Mouse (Mus musculus) lung, postnatal 0 days (tissue): ENCODE results near the gene Irf2bpl. TPM values are rescaled to one million over a fixed set of nuclear protein-coding genes. Genes with fewer than 3 reads are reported as not detected.
A peak's percentile ranks its signal among the peaks of the same experiment; 100 is the strongest.

ENCODE experiments used
- ATAC-seq: fragments of 200-750 bp; cut with Nextera tagmentation; 2 replicates; pipeline ENCODE4 v1.8.0; 2017; ENCODE audit warnings: moderate library complexity
- DNase-seq: peaks from one replicate; pipeline ENCODE4 v3.0.0-alpha.2; 2016; ENCODE audit warnings: low spot score
- H3K27ac ChIP-seq: fragments of 300-500 bp; sonication (generic); 2 replicates; pipeline ENCODE4 v1.5.1; 2014; ENCODE audit warnings: antibody characterized with exemption, mild to moderate bottlenecking, low read length, mixed read lengths
- H3K27me3 ChIP-seq: fragments of 300-500 bp; sonication (generic); replicated peaks from 2 replicates; pipeline ENCODE4 v1.6.1; 2014; ENCODE audit warnings: low read length, mixed read lengths; ENCODE audit not compliant: insufficient read depth
- H3K36me3 ChIP-seq: fragments of 300-500 bp; sonication (generic); 2 replicates; pipeline ENCODE4 v1.6.1; 2014; ENCODE audit warnings: low read length, mixed read lengths; ENCODE audit not compliant: insufficient read depth
- H3K4me1 ChIP-seq: fragments of 300-500 bp; sonication (generic); 2 replicates; pipeline ENCODE4 v1.6.1; 2014; ENCODE audit warnings: antibody characterized with exemption, low read depth, low read length, mixed read lengths; ENCODE audit not compliant: insufficient read depth
- H3K4me2 ChIP-seq: fragments of 300-500 bp; sonication (generic); replicated peaks from 2 replicates; pipeline ENCODE4 v1.6.1; 2014; ENCODE audit warnings: low read depth, mild to moderate bottlenecking, low read length, moderate library complexity, mixed read lengths
- H3K4me3 ChIP-seq: fragments of 300-500 bp; sonication (generic); 2 replicates; pipeline ENCODE4 v1.5.1; 2014; ENCODE audit warnings: low read depth, low read length
- H3K9ac ChIP-seq: fragments of 300-500 bp; sonication (generic); replicated peaks from 2 replicates; pipeline ENCODE4 v1.6.1; 2014; ENCODE audit warnings: low read depth, mild to moderate bottlenecking
- H3K9me3 ChIP-seq: fragments of 300-500 bp; sonication (generic); 2 replicates; pipeline ENCODE4 v1.6.1; 2016; ENCODE audit warnings: low read length, mixed read lengths
- CTCF ChIP-seq: IDR thresholded peaks from 2 replicates; pipeline ENCODE4 v1.5.1; 2016; ENCODE audit warnings: antibody characterized with exemption, mild to moderate bottlenecking
- EP300 ChIP-seq: IDR thresholded peaks from 2 replicates; pipeline ENCODE4 v1.6.1; 2016; ENCODE audit warnings: antibody characterized with exemption, mild to moderate bottlenecking, control low read depth
- WGBS: fragments of 180-500 bp; shearing (Covaris S2); extraction: QIAGEN DNeasy Blood & Tissue Kit; methylation state at CpG from one replicate; pipeline ENCODE4 v1.1.7; 2014; 5-methylcytosine and 5-hydroxymethylcytosine counted together
- polyA plus RNA-seq: library from polyadenylated mRNA; unstranded; fragments of >200 nt; fragmentation: Nextera tagmentation; extraction: Ambion mirVana; gene quantifications from 2 replicates; pipeline ENCODE4 v1.2.1, GENCODE M21; 2015

The Irf2bpl gene
- polyA plus RNA-seq, 1 experiment from 2014 or later, result 39.5 TPM

DNA sequence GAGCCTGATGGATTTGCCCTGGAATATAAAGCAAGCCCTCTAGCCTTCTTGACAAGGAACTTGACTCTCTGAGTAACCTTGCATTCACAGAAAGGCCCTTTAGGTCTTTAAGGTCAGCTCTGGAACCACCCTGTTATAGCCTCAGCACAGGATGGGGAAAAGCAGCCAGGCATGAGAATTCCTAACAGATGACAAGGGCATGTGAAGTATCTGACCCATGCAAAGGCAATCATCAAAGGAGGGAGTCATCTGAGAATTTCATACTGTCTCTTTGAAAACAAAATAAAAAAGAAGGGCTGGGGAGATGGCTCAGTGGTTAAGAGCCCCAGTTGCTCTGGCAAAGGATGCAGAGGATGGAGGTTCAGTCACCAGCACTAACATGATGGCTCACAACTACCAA is 33.3 kb downstream of the Irf2bpl start:
- no peak overlapping the region for H3K27ac ChIP-seq
- peaks cover 4% of the 10 kb centered on the region; the same call in 1 of the 2 replicates for H3K4me1 ChIP-seq
- TF ChIP-seq EP300 (no peak), CTCF (no peak)
- ATAC-seq (no peak), DNase-seq (no peak)
- no peaks in the 10 kb centered on the region for H3K9me3 ChIP-seq
- no peak overlapping the region for H3K4me3 ChIP-seq
- H3K36me3 ChIP-seq, result no peaks in the 10 kb centered on the region
- H3K27me3 ChIP-seq, result no peaks in the 10 kb centered on the region
- H3K9ac ChIP-seq, result no peak overlapping the region
- no peak overlapping the region for H3K4me2 ChIP-seq

GRCm38 (mm10) chr12:86850746-86851145 is 33.9 kb downstream of the Irf2bpl start:
- WGBS, result 86% methylated on average over 5 of the region's 5 CpGs

DNA sequence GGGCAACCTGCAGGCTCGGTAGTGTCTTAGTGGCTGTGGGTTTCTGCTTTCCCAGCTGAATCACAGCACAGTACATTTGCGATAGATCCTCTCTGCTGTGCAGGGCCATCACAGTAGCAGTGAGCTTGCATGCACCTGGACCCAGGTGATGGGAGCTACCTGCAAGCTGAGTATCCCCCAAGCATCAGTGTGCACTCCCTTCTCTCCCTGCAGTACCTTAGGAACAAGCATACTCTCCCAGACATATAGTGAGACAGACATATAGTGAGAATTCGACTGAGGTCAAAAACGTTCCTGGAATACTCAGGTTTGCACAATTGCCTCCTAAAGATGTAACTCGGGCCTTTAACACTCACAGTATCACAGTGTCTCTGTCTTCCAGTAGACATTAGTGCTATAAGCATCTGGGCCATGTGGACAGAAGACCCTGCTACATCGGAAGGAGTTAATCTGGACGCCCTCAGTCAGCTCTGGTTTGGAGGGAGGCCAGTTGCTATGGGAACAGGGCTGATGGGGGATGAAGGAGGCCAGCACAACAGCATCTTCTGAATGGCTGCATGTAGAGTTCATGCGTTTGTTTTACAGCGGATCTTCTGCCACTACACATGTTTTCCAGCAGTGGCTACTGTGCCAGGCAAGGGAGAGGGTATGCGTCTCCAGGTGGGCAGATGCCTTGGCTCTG is 34.5 kb downstream of the Irf2bpl start:
- Histone ChIP-seq H3K4me3 (no peak overlapping the region), H3K36me3 (no peaks in the 10 kb centered on the region), H3K4me2 (no peak overlapping the region), H3K9me3 (no peaks in the 10 kb centered on the region), H3K9ac (no peak overlapping the region), H3K27me3 (no peaks in the 10 kb centered on the region), H3K4me1 (no peaks in the 10 kb centered on the region), H3K27ac (no peak overlapping the region)
- WGBS, result 62% methylated on average over 10 of the region's 10 CpGs
- ATAC-seq (no peak), DNase-seq (no peak)
- TF ChIP-seq EP300 (no peak), CTCF (no peak)

More at GRCm38 (mm10) chr12:86850746-86851145, 33.9 kb downstream of the Irf2bpl start:
- no peak overlapping the region for H3K27ac ChIP-seq
- H3K4me1 ChIP-seq, result peaks cover 4% of the 10 kb centered on the region; the same call in 1 of the 2 replicates
- TF ChIP-seq EP300 (no peak), CTCF (no peak)
- no peaks in the 10 kb centered on the region for H3K36me3 ChIP-seq
- H3K4me2 ChIP-seq, result no peak overlapping the region
- no peaks in the 10 kb centered on the region for H3K27me3 ChIP-seq
- ATAC-seq (no peak), DNase-seq (no peak)
- no peaks in the 10 kb centered on the region for H3K9me3 ChIP-seq
- no peak overlapping the region for H3K4me3 ChIP-seq
- H3K9ac ChIP-seq, result no peak overlapping the region

GRCm38 (mm10) chr12:86842866-86843459 is 41.6 kb downstream of the Irf2bpl start:
- H3K27ac ChIP-seq, result no peak overlapping the region
- H3K4me1 ChIP-seq, result peaks cover 8% of the 10 kb centered on the region; the same call in 1 of the 2 replicates
- DNase-seq (peak; percentile 34), ATAC-seq (peak; percentile 22; the same call in 1 of the 2 replicates)
- 7% methylated on average over 15 of the region's 15 CpGs for WGBS
- H3K27me3 ChIP-seq, result no peaks in the 10 kb centered on the region
- no peaks in the 10 kb centered on the region for H3K9me3 ChIP-seq
- no peak overlapping the region for H3K9ac ChIP-seq
- H3K4me3 ChIP-seq, result no peak overlapping the region
- H3K36me3 ChIP-seq, result no peaks in the 10 kb centered on the region
- TF ChIP-seq CTCF (no peak), EP300 (no peak)
- peak overlapping the region; percentile 27; the same call in 1 of the 2 replicates for H3K4me2 ChIP-seq

- no peak for TF ChIP-seq CTCF
- no peak for TF ChIP-seq EP300
- Histone ChIP-seq H3K4me3 (no peak overlapping the region), H3K27ac (no peak overlapping the region), H3K4me1 (peaks cover 10% of the 10 kb centered on the region; the same call in 1 of the 2 replicates), H3K9ac (no peak overlapping the region), H3K9me3 (no peaks in the 10 kb centered on the region), H3K27me3 (no peaks in the 10 kb centered on the region), H3K4me2 (no peak overlapping the region), H3K36me3 (no peaks in the 10 kb centered on the region)
- ATAC-seq, result no peak
- no peak for DNase-seq
- 76% methylated on average over 4 of the region's 4 CpGs for WGBS
Observed at GRCm38 (mm10) chr12:86840526-86840925, 44.1 kb downstream of the Irf2bpl start.

DNA sequence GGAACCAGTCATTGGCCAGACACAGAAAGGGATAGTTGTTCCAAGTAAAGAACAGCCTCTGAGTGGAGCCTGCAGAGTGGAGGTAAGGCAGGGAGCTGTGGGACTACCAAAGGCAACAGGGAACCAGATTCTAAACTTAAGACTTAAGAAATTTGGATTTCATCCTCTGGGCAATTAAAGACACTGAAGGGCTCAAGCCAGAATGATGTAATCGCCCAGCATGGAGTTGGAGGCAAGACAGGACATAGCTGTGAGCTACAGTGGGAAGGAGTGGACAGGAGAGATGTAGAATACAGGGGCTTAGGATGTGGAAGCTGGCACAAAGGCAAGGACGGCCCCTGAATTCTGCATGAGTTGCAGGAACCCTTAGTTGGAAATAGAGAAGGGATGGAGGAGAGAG is 46.4 kb downstream of the Irf2bpl start:
- Histone ChIP-seq H3K27me3 (no peaks in the 10 kb centered on the region), H3K9ac (no peak overlapping the region)

More for the DNA sequence above, 46.4 kb downstream of the Irf2bpl start:
- no peak for TF ChIP-seq EP300
- no peak for TF ChIP-seq CTCF
- Histone ChIP-seq H3K4me1 (peaks cover 14% of the 10 kb centered on the region), H3K4me3 (no peak overlapping the region), H3K27ac (0 out of 2 replicates have a peak overlapping the region, but pooled peaks have one; percentile 52), H3K9me3 (no peaks in the 10 kb centered on the region), H3K36me3 (no peaks in the 10 kb centered on the region), H3K4me2 (no peak overlapping the region)
- WGBS, result 28% methylated on average over 2 of the region's 2 CpGs
- ATAC-seq (no peak), DNase-seq (no peak)
